Mouse (Mus musculus) CH12.LX (cell line): Measurements from ENCODE around the gene Comt. TPM values are rescaled to one million over a fixed set of nuclear protein-coding genes. Genes with fewer than 3 reads are reported as not detected.

Source experiments
- DNase-seq: peaks from one replicate; pipeline ENCODE4 v3.0.0-alpha.2; 2013; ENCODE audit errors: extremely low read depth
- H3K27ac ChIP-seq: 2 replicates; pipeline ENCODE4 v1.5.1; 2012; ENCODE audit warnings: low read depth, mild to moderate bottlenecking, control low read depth, moderate library complexity; ENCODE audit not compliant: insufficient read depth
- H3K27me3 ChIP-seq: replicated peaks from 2 replicates; pipeline ENCODE3; 2012; ENCODE audit warnings: inconsistent platforms
- H3K36me3 ChIP-seq, 2 experiments: replicated peaks in 1 of 2; 2 replicates each; pipeline versions ENCODE3 to v1.6.1; 2012; ENCODE audit warnings: inconsistent platforms in 1 of 2, low read length in 1 of 2, mild to moderate bottlenecking in 1 of 2, mixed read lengths in 1 of 2, moderate library complexity in 1 of 2; ENCODE audit not compliant: control insufficient read depth in 1 of 2, insufficient read depth in 1 of 2
- H3K4me1 ChIP-seq, 2 experiments: 2 replicates each; pipeline ENCODE4 v1.6.1; 2012; ENCODE audit warnings: inconsistent platforms in 1 of 2, moderate library complexity in 1 of 2; ENCODE audit not compliant: insufficient read depth in 2 of 2, control insufficient read depth in 1 of 2
- H3K4me2 ChIP-seq: 2 replicates; pipeline ENCODE4 v1.6.1; 2012; ENCODE audit warnings: low read depth, mild to moderate bottlenecking, control low read depth; ENCODE audit not compliant: poor library complexity, insufficient read depth, severe bottlenecking
- H3K4me3 ChIP-seq, 3 experiments: fragments of 150-350 bp in 1 of 3; sonication (generic) in 1 of 3; replicated peaks in 1 of 3; 2 replicates each; pipeline versions ENCODE3 to v1.5.1; 2011 to 2012; ENCODE audit warnings: low read depth in 2 of 3, low read length in 2 of 3, mild to moderate bottlenecking in 2 of 3, moderate library complexity in 2 of 3, control low read depth in 1 of 3, improper control_type of control experiment in 1 of 3, inconsistent platforms in 1 of 3, mixed read lengths in 1 of 3; ENCODE audit not compliant: poor library complexity in 1 of 3
- H3K79me2 ChIP-seq: replicated peaks from 2 replicates; pipeline ENCODE4 v1.6.1; 2012; ENCODE audit warnings: mild to moderate bottlenecking, moderate library complexity; ENCODE audit not compliant: control insufficient read depth, poor library complexity, insufficient read depth, severe bottlenecking; ENCODE audit errors: extremely low read depth
- H3K9ac ChIP-seq: 2 replicates; pipeline ENCODE4 v1.6.1; 2012; ENCODE audit warnings: low read depth, mild to moderate bottlenecking, control low read depth, moderate library complexity; ENCODE audit not compliant: insufficient read depth
- H3K9me3 ChIP-seq: replicated peaks from 2 replicates; pipeline ENCODE3; 2012; ENCODE audit warnings: low read length, inconsistent platforms, mixed read lengths
- BHLHE40 ChIP-seq: IDR thresholded peaks from 2 replicates; pipeline ENCODE4 v1.6.1; 2011; ENCODE audit warnings: mild to moderate bottlenecking, low read depth, low read length, improper control_type of control experiment
- ELF1 ChIP-seq: IDR thresholded peaks from 2 replicates; pipeline ENCODE4 v1.6.1; 2014; ENCODE audit warnings: low read depth, mild to moderate bottlenecking, inconsistent platforms, low read length, improper control_type of control experiment
- EP300 ChIP-seq: IDR thresholded peaks from 2 replicates; pipeline ENCODE4 v1.6.1; 2011; ENCODE audit warnings: low read length, improper control_type of control experiment
- ETS1 ChIP-seq: conservative IDR thresholded peaks from 2 replicates; pipeline ENCODE4 v1.6.1; 2012; ENCODE audit warnings: low read depth, mild to moderate bottlenecking, inconsistent platforms, low read length, improper control_type of control experiment, moderate library complexity
- GABPA ChIP-seq: IDR thresholded peaks from 2 replicates; pipeline ENCODE4 v1.6.1; 2012; ENCODE audit warnings: low read depth, low read length, improper control_type of control experiment, inconsistent platforms; ENCODE audit not compliant: insufficient replicate concordance
- HCFC1 ChIP-seq: IDR thresholded peaks from 2 replicates; pipeline ENCODE4 v1.6.1; 2012; ENCODE audit warnings: low read depth, mild to moderate bottlenecking, inconsistent platforms, low read length, improper control_type of control experiment
- JUN ChIP-seq: IDR thresholded peaks from 2 replicates; pipeline ENCODE4 v1.6.1; 2011; ENCODE audit warnings: low read depth, mild to moderate bottlenecking, low read length, improper control_type of control experiment, moderate library complexity; ENCODE audit not compliant: insufficient read depth
- KAT2A ChIP-seq: IDR thresholded peaks from 2 replicates; pipeline ENCODE4 v1.6.1; 2012; ENCODE audit warnings: low read length, improper control_type of control experiment, inconsistent platforms; ENCODE audit not compliant: insufficient replicate concordance
- MAFK ChIP-seq: IDR thresholded peaks from 2 replicates; pipeline ENCODE4 v1.6.1; 2011; ENCODE audit warnings: low read length, improper control_type of control experiment; ENCODE audit not compliant: insufficient replicate concordance
- MAZ ChIP-seq: IDR thresholded peaks from 2 replicates; pipeline ENCODE4 v1.6.1; 2012; ENCODE audit warnings: low read depth, mild to moderate bottlenecking, inconsistent platforms, low read length, improper control_type of control experiment, moderate library complexity
- MEF2A ChIP-seq: IDR thresholded peaks from 2 replicates; pipeline ENCODE4 v1.6.1; 2014; ENCODE audit warnings: low read depth, mild to moderate bottlenecking, inconsistent platforms, low read length, improper control_type of control experiment, borderline replicate concordance
- MYC ChIP-seq: IDR thresholded peaks from 2 replicates; pipeline ENCODE4 v1.6.1; 2011; ENCODE audit warnings: low read depth, mild to moderate bottlenecking, improper control_type of control experiment, low read length
- NRF1 ChIP-seq: IDR thresholded peaks from 2 replicates; pipeline ENCODE4 v1.6.1; 2014; ENCODE audit warnings: low read depth, mild to moderate bottlenecking, inconsistent platforms, low read length, improper control_type of control experiment, moderate library complexity
- PAX5 ChIP-seq: IDR thresholded peaks from 2 replicates; pipeline ENCODE4 v1.6.1; 2012; ENCODE audit warnings: low read length, inconsistent platforms, mixed read lengths
- POLR2A ChIP-seq: IDR thresholded peaks from 2 replicates; pipeline ENCODE4 v1.6.1; 2011; ENCODE audit warnings: low read depth, mild to moderate bottlenecking, improper control_type of control experiment, low read length
- POLR2AphosphoS2 ChIP-seq: IDR thresholded peaks from 2 replicates; pipeline ENCODE4 v1.6.1; 2011; ENCODE audit warnings: low read depth, low read length, improper control_type of control experiment
- RCOR1 ChIP-seq: conservative IDR thresholded peaks from 2 replicates; pipeline ENCODE4 v1.6.1; 2012; ENCODE audit warnings: low read depth, mild to moderate bottlenecking, inconsistent platforms, low read length, improper control_type of control experiment
- SIN3A ChIP-seq: IDR thresholded peaks from 2 replicates; pipeline ENCODE4 v1.6.1; 2012; ENCODE audit warnings: low read length, improper control_type of control experiment, inconsistent platforms
- USF1 ChIP-seq: IDR thresholded peaks from 2 replicates; pipeline ENCODE4 v1.6.1; 2014; ENCODE audit warnings: low read depth, mild to moderate bottlenecking, inconsistent platforms, low read length, improper control_type of control experiment
- USF2 ChIP-seq: conservative IDR thresholded peaks from 2 replicates; pipeline ENCODE4 v1.6.1; 2011; ENCODE audit warnings: low read depth, low read length, improper control_type of control experiment
- ZKSCAN1 ChIP-seq: IDR thresholded peaks from 2 replicates; pipeline ENCODE4 v1.6.1; 2012; ENCODE audit warnings: low read depth, inconsistent platforms, low read length, improper control_type of control experiment, borderline replicate concordance
- ZNF384 ChIP-seq: IDR thresholded peaks from 2 replicates; pipeline ENCODE4 v1.6.1; 2012; ENCODE audit warnings: low read depth, low read length, improper control_type of control experiment, inconsistent platforms
- dilution Hi-C: fragments of 300-500 bp; cut with MboI; formaldehyde crosslinking; loops from 2 replicates; pipeline ENCODE4 v1.14.3; 2020; ENCODE audit warnings: low sequenced_read_pairs; ENCODE audit not compliant: extremely low pct_unique_long_range_greater_than_20kb, extremely low pct_ligation_motif_present
- in situ Hi-C: fragments of 300-500 bp; cut with MboI; formaldehyde crosslinking; loops from 3 replicates; pipeline ENCODE4 v1.14.3; 2019; ENCODE audit warnings: low sequenced_read_pairs, low pct_ligation_motif_present, low pct_unique_long_range_greater_than_20kb, mixed read lengths
- polyA plus RNA-seq: library from polyadenylated mRNA; unstranded; fragments of >175 nt; gene quantifications from 2 replicates; pipeline ENCODE4 v1.2.1, GENCODE M21; 2012; ENCODE audit warnings: low read depth; ENCODE audit not compliant: insufficient read length
- total RNA-seq, 2 experiments: library from RNA; depleted of rRNA; stranded (reverse); fragments of 300-350 nt in 1 of 2; fragments of >200 nt in 1 of 2; gene quantifications; 2 replicates each; pipeline ENCODE4 v1.2.3; 2012 to 2014

The Comt gene
- total and polyA plus RNA-seq, 3 experiments: 74.0 to 91.6 (median 84.8) TPM

DNA sequence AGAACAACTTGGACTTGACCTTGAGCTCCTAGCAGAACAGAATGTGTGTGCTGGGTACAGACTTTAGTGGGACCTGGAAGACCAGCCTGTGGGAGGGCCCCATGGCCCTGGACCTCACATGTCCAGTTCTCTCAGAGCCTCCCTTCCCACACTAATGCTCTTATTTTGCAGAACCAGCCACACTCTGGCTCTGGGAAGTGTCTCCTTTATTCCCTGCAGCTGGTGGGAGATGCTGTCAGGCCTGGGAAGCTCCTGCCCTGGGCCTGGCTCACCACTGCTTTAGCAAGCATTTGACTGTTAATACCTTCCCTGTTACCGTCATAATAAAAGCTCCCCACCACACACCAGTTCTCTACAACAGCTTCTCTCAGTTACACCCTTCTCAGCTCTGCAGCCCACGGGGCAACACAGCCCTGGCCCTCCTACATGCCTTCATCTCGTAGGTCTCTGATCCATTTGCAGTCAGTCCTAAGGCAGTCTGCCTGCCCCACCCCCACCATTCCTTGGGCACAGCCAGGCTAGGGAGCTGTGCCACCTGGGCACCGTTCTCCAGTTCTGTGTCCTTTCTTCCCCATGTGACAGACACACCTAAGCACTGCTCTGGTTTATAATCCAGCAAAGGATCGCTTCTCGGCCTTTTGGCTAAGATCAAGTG, 66.4 kb downstream of the Comt start:
- Histone ChIP-seq H3K4me1 (no peaks in the 10 kb centered on the region), H3K36me3 (no peaks in the 10 kb centered on the region), H3K27ac (no peak overlapping the region), H3K4me2 (no peak overlapping the region), H3K27me3 (no peaks in the 10 kb centered on the region), H3K79me2 (no peaks in the 10 kb centered on the region), H3K9me3 (peaks cover 4% of the 10 kb centered on the region), H3K9ac (no peak overlapping the region), H3K4me3 (no peak overlapping the region)
- in situ Hi-C loops (no loop called here), dilution Hi-C loops (no loop called here)
- TF ChIP-seq POLR2AphosphoS2 (no peak), HCFC1 (no peak), JUN (no peak), KAT2A (no peak), ELF1 (no peak), BHLHE40 (no peak), EP300 (no peak), MAZ (no peak)
- DNase-seq: no peak

DNA sequence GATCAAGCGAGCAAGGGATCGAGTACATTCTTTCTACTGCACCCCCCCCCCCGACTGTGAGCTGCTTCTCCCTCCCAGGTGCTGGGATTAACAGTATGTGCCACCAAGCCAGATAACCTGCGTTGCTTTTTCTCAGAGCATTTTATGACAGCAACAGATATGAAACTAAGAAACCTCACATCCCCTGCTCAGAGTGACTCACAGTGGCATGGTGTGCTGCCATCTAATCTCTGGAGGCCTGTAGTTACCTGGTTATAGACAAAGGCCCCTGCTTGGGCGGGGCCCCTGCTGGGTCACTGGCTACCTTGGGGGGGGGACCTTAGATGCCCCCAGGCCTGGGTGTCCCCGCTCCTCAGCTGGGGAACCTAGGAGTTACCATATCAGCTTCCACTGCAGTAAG, 68.7 kb downstream of the Comt start:
- Histone ChIP-seq H3K27me3 (no peaks in the 10 kb centered on the region), H3K4me1 (no peaks in the 10 kb centered on the region), H3K9me3 (no peaks in the 10 kb centered on the region), H3K27ac (no peak overlapping the region), H3K79me2 (no peaks in the 10 kb centered on the region), H3K9ac (no peak overlapping the region), H3K36me3 (no peaks in the 10 kb centered on the region), H3K4me2 (no peak overlapping the region), H3K4me3 (no peak overlapping the region)
- TF ChIP-seq MAZ: no peak
- no peak for TF ChIP-seq RCOR1
- no peak for TF ChIP-seq PAX5
- TF ChIP-seq JUN: no peak
- no peak for TF ChIP-seq POLR2A
- no peak for TF ChIP-seq ZKSCAN1
- no peak for TF ChIP-seq ZNF384
- no peak for TF ChIP-seq USF2
- no peak for TF ChIP-seq BHLHE40
- TF ChIP-seq ETS1: no peak
- TF ChIP-seq EP300: no peak
- no peak for TF ChIP-seq USF1
- no peak for TF ChIP-seq KAT2A
- no peak for TF ChIP-seq MAFK
- no peak for TF ChIP-seq SIN3A
- no peak for TF ChIP-seq GABPA
- no peak for TF ChIP-seq MYC
- TF ChIP-seq NRF1: no peak
- no peak for TF ChIP-seq ELF1
- TF ChIP-seq MEF2A: no peak
- no peak for DNase-seq
- dilution Hi-C loops: no loop called here
- in situ Hi-C loops: no loop called here
